Mouse (Mus musculus): ENCODE data around the gene Pla2g2c.
A peak's percentile ranks its signal among the peaks of the same experiment; 100 is the strongest.

Pla2g2c gene

DNA sequence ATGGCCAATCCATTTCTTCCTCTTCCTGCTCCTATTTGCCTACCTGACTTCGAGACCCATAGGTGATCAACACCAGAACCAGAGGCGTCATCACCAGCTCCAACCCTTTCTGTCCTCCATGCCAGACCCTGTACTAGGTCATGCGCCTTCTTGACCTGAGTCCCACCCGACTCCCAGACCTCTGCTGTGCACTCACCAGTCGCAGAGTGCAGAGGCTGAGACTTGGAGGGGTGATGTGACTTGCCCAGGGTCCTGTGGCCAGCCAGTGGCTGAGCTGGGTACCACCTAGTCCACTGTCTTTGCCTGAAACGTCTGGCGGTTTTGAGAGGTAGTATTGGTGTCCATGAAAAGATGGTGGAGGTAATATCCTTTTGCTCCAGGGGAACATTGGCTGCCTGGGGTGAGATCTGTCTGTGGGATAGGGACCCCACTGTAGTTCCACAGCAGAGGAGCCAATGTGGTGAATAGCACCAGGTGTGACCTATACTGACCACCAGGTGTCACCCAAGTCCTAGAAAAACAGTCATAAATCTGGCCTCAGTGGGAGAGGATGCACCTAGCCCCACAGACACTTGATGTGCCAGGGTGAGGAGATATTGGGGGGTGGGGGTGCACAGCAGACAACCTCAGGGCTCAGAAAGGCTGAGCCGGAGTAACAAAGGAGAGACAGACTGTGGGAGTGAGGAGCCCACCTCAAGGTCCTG is 23.9 kb downstream of the Pla2g2c start:
- peak; percentile 63 for DNase-seq (ENCODE audit: low read depth, low spot score)

DNA sequence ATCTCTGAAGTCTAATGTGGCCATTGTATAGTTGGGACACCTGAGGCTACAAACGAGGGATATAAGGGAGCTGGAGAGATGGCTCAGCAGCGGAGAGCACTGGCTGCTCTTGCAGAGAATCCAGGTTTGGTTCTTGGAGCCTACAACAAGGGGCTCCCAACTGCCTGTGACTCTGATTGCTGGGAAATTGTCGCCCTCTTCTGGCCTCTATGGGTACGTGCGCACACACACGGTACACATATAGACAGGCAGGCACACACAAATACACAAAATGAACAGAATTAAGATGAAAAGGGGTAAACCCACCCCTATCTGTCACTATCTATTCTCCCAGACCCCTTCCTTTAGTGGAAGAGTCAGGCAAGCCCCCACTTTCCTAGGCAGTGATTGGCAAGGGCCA is 28.0 kb downstream of the Pla2g2c start:
- DNase-seq (ENCODE audit: low read depth, low spot score): peak; percentile 75

DNA sequence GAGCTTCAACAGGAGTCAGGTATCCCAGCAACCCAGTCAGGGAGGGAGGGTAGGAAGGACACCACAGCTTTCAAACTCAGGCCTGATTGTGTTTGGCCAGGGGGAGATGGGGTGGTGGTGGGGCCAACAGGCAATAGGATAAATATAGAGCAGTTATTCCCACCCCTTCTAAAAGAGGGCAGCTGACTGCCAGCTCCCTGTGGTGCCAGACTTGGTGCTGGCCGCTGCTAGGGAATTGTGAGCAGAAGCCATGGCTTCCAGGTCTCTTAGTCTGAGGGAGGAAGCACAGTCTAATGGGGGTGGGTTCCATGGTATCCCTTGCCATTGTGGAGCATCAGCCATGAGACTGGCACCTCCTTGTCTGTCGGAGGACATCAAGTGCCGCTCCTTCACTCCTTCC is 29.0 kb downstream of the Pla2g2c start:
- no peak for DNase-seq (ENCODE audit: low read depth, low spot score)

DNA sequence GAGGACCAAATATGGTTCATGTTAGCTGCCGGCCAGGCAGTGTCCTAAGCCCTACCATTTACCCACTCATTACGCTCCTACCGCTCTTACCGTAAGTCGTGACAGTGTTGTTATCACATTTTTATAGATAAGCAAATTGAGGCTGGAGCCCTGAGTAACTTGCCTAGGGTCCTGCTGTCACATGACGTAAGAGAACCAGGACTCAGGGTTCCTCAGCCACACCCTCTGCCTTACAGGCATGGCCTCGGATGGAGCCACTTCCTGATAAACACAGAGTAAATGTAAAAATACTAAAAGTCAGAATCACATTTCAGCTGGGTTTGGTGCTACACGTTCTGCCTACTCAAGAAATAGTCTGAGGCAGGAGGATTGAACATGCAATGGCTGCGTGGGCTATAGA is 29.8 kb downstream of the Pla2g2c start:
- DNase-seq (ENCODE audit: low read depth, low spot score): no peak

DNA sequence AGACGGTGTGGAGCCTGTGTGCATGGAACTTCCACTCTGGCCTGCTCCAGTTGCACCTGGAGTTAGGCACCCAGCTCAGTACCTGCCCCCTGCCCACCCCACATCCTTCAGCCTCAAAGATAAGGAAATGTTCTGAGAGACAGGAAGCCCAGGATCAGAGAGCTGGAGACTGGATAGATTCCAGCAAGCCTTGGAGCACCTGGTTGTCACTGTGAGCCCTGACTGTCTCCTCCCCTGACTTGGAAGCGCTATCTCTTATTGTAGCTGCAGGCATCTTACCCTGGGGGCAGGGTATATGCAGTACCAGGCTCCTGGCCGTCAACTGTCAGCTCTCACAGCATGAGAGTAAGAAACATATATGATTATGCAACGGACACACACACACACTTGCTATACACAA is 30.8 kb downstream of the Pla2g2c start:
- no peak for DNase-seq (ENCODE audit: low read depth, low spot score)

DNA sequence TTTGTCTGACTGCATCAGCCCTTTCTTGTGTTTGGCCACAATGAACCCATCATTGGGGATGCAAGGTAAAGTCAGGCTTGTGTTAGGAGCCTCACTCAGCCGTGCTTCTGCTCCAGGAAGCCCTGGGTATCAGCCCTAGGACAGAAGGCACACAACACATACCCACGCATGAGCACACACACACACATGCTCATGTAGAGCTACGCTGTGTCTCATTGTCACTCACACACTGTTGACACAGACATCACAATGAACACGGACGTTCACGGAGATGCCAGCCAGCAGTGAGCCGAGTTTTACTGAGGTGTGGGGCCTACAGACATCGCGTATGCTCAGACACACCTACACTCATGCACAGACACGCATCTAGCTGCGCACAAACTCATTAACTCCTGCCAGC is 31.4 kb downstream of the Pla2g2c start:
- DNase-seq (ENCODE audit: low read depth, low spot score): no peak

DNA sequence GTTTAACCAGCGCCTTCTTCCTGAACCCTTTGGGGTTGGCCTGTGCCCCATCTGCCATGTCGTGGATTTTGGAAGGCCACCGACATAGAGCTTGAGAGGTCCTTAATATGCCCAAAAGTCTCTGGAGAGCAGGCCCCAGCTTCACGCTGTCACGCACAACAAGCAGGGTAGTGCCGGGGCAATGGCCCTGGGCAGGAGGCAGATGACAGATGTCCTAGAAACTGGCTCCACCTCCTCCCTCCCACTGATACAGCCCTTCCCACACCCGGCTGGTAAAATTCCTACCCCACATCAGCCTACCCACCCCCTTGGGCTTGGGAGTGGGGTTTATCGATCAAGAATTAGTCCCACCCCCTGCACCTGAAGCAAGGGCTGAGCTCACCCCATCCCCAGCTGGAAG is 32.8 kb downstream of the Pla2g2c start, which contains the start of gene Pla2g2f:
Gene Pla2g2f (minus strand): TSS at position 211 of the 400 bp plus-strand sequence.
- DNase-seq (ENCODE audit: low read depth, low spot score): no peak

DNA sequence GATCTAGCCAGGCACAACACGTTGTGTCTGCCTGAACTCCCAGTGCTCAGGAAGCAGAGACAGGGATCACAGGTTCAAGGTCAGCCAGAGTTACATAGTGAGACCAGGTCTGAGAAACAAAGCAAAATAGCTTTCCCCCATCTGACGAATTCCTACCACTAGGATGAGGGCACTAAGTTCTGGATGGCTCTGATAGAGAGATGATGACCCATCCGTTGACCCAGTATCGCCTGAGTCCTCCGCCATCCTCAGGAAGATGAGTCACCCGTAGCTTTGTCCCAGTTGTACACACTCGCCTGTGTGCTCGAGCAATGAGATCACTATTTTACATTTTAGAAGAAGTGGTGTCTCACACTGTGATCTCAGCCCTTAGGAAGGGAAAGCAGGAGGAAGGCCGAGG is 37.7 kb downstream of the Pla2g2c start:
- peak; percentile 39 for DNase-seq (ENCODE audit: low read depth, low spot score)

DNA sequence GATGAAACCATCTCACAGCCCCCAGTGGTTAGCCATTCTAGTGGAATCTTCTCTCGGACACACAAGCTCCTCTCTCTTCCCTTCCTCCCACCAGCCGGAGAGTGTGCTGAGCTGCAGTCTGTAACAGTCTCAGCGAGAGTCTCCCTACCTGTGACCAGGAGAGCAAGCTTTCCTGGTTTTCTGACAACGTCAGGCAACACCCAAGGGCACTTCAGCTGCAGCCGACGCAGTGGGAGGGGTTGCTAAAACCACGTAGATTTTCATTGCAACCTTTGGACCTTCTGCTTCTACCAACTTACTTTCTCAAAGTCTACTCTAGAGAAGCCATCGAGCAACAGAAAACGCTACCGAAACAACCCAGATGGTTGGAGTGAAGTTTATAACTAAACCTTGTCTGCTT is 47.4 kb downstream of the Pla2g2c start:
- DNase-seq (ENCODE audit: low read depth, low spot score): no peak

DNA sequence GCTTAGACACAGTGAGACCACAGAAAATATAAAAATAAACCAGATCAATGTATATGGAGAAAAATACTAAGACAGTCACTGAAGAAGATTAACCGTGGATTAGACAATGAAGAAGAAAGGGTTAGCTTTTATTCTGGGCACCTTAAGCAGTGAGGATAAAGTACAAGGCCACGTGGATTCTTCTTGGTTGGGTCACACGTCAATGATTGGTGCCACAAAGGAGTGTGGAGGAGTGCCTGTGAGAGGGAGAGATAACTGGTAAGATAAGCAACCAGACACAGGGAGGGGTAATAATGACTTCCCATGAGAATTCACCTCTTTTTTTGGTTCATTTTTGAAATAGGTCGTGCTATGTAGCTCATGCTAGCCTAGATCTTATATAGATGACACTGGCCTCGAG is 47.8 kb downstream of the Pla2g2c start:
- DNase-seq (ENCODE audit: low read depth, low spot score): no peak

DNA sequence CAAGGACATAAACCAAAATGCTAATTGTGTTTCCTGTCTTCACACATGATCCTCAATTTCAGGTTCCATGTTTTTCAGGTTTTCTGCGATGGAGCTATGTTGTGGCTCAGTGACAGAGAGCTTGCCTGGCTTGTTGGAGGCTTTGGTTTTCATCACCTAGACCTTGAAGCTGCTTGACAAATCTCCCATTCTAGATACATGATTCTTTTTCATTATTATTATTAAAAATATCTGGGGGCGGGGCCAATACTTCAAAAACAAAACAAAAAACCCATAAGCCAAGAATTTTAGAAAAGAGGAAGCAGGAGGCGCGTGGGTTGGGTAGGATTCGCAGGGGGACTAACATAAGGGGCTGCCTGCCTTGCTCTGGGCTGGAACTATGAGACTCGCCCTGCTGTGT is 50.8 kb downstream of the Pla2g2c start, which contains the start of gene Pla2g2d:
Gene Pla2g2d (plus strand): TSS at position 301 of the 400 bp plus-strand sequence.
- no peak for DNase-seq (ENCODE audit: low read depth, low spot score)

DNA sequence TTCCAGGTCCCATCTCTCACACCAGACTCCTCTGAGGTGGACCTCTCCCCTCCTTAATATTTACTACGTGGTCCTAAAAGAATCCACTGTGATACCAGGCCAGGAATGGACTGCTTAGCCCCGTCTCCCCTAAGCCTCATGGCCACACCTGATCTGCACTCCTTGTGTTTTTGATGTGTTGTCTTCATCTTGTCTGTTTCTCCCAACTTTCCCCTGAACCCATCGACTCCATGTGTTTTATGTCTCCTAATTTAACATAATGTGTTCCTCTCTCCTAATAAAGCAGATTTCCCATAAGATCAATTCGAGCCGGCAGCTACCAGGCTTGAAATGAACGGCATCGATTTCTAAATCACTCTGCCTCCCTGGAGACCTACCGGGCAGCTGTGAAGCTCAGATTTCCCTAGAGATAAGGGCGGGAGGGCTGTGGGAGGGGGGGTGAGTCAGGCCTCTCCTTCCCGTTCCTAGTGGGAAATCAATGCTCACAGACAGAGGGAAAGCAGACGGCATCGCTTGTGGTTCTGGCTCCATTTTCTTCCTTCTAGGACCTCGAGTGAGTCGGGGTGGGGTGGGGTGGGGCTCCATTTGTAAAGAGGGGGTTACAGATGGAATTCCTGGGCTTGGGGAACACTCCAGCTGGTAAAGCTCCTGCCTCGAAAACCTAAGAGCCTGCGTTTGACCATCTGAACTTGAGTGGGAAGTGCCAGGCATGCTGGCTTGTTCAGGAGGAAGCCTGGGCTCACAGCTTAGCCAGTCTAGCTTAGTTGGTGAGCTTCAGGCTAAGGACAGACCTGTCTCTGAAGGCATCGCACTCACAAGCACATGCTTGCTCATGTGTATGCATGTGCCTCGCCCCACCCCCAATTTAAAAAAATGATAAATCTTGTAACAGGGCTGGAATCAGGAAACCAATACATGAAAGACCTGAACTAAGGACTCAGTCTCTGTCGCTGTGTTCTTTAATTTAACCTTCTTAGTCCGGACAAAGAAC is 53.1 kb downstream of the Pla2g2c start:
- DNase-seq (ENCODE audit: low read depth, low spot score): no peak

DNA sequence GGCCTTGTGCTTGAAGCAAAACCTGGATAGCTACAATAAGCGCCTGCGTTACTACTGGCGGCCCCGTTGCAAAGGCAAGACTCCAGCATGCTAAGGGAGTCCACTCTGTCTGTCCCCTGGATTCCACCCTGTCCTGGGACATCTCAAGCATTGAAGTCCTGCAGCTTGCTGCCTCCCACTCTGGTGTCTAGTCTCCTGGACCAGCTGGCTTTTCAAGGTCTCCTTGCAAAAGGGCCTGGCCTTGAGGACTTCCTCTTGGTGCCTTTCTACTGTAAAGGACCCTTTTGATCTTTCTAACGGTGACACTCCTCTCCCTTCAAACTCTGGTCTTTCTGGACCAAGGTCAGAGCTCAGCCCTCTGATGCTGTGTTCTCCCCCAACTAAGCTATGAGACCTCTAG is 55.7 kb downstream of the Pla2g2c start:
- DNase-seq (ENCODE audit: low read depth, low spot score): no peak

DNA sequence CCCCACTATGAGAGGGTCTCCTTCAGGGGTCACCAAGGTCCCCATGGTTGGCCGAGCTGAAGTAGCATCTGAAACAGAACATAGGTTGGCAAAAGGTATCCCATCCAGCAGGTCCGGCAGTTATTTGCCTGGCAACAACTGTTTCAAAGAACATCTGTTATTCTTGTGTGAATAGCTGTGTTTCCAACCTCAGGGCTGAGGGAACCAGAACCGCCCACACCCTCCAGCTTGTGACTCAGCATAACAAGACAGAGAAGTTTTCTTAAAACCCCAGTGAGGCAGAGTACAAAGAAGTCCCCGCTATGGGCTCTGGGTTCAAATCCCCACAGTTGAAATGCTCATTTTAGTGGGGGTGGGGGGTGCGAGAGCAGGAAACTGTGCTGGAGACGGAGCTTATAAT is 57.5 kb downstream of the Pla2g2c start:
- DNase-seq (ENCODE audit: low read depth, low spot score): peak; percentile 31

DNA sequence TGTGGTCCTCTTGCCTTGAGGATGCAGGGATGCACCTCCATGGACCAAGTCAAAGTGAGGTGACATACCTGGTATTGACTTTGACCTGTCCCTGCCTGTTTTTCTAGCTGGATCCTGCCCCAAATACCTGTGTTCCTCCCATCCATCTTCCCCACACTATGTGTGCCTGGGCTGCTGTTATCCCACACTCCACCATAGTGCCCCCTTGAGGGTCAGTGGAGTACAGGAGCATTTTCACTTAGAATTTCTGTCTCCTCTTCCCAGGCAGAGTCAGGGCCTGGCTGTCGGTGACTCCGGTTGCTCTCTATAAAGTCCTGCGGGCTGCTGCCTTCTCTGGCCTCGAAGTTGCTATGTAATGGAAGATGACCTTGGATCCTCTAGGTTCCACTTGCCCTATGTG is 61.1 kb downstream of the Pla2g2c start:
- peak; percentile 30 for DNase-seq (ENCODE audit: low read depth, low spot score)

DNA sequence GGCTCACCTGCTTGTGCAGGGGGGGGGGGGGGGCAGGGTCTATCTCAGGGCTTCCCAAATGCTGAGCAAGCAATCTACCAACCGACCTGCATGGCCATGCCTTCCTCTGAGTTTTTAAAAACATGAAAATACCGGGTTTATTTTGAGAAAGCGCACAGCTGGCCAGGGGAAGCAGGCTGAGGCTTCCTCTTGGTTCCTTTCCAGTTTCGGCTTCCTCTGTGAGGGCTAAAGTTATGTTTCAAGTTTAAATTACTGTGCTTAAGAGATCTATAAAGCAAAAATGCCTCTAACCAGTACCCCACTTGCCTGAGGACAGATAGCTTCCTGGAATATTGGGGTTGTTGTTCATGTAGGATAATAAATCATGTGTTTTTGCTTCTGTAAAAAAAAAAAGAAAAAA is 61.5 kb downstream of the Pla2g2c start:
- DNase-seq (ENCODE audit: low read depth, low spot score): no peak

DNA sequence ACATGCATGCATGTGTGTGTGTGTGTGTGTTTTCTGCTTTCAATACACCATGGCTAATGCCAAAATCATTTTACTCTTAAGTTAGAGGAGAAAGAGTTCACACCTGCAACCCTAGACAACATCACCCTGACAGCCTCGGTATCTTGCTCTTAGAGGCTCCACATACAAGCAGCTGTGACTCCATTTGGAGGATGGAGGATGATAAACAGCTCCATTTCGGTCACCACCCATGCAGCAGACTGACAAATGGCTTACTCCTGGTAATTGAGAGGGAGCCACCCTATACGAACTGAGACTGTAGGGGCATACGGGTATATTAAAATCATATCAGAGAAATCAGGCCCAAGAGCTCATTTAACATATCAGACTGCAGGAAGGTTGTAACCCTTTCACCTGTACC is 63.8 kb downstream of the Pla2g2c start:
- no peak for DNase-seq (ENCODE audit: low read depth, low spot score)

DNA sequence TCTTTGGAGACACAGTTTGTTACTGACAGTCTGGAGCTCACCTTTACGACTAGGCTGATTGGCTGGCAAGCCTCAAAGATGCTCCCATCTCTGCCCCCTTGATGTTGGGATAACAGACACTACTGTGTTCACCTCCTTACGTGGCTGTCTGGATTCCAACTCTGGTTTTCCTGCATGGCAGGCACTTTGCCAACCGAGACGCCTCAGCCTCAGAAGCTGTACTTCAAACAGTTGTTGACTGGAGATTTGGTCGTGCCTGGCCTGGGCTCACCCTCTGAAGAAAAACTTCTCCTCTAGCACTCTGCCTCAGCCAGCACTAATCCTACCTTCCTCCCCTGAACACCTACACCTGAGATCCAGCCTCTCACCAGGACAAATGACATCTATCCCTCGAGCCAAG is 66.9 kb downstream of the Pla2g2c start:
- DNase-seq (ENCODE audit: low read depth, low spot score): no peak

DNA sequence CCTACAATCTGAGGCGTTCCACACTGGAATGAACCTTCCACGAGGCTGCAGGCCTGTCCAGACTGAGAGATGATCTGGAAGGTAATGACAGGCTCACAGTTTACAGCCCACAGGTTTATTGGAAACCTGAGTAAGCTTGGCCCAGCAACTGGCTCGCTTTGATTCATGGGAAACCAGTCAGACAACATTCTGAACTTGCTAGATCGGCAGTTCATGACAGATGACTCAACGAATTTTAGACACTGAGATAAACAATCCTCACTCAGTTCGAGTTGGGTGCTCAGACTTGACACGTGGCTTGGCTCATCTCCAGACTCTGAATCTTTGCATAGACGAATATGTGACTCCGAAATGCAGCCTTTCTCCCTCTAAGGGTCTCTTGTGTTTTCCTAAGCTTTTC is 68.0 kb downstream of the Pla2g2c start:
- peak; percentile 21 for DNase-seq (ENCODE audit: low read depth, low spot score)

DNA sequence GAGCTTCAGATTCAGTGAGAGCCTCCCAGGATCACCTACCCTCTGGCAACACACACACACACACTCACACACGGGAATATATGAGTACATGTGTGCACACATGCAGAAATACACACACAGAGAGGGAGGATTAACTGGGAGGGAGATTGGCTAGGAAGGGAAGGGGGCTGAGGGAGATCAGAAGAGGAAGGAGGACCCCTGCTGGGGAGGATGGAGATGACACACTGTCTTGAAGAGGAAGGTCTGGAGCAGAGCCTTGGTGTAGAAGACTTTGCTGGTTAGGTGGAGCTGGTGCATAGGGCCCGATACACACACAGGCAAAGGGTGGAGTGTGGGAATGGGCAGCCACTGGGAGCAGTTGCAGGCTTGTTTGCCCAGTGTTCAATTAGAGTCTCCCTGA is 68.7 kb downstream of the Pla2g2c start:
- peak; percentile 73 for DNase-seq (ENCODE audit: low read depth, low spot score)

DNA sequence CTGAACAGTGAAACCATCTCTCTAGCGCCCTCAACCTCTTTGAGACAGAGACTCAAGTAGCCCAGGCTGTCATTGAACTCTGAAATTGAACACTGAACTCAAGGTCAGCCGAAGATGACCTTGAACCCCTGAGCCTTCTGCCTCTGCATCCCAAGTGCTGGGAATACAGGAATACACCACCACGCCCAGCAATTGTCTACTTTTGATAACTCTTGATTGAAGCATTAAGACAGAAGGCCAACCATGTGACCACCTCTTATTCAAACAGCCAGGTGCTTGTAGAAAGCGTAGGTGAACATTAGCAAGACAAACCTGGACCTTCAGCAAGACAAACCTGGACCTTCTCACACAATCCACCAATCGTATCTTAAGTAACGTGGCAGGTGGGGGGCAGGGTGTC is 69.8 kb downstream of the Pla2g2c start:
- DNase-seq (ENCODE audit: low read depth, low spot score): peak; percentile 94
